ENCODE assay signal across 8 mouse cellular contexts in genomic region chr4:58722772-58723171, GRCm38 (mm10).
DNase-seq lines count a peak whose midpoint lies in the region; ATAC-seq and TF ChIP-seq lines count a peak whose summit lies in the region.
"Had no signal": no experiment of that assay in that cellular context is flagged by ENCODE, and none has a peak within 500 bp of the region (broad histone marks: within the 10 kb centered on the region; RNA-seq: fewer than 3 reads in every experiment).

No protein-coding gene starts in this region.

- H3K36me3 ChIP-seq in liver, postnatal 0 days (replicated peaks; ENCODE audit: insufficient read depth, low read length): no peaks in the 10 kb centered on the region
- H3K36me3 ChIP-seq in lung, embryonic 14.5 days (ENCODE audit: insufficient read depth): no peaks in the 10 kb centered on the region
- H3K36me3 ChIP-seq: heart, embryonic 13.5 days had no signal

- H3K4me3 ChIP-seq in liver, postnatal 0 days (ENCODE audit: low read depth, low read length): no peak overlapping the region
- H3K4me3 ChIP-seq in lung, embryonic 14.5 days (ENCODE audit: low read depth, low read length): no peak overlapping the region
- H3K4me3 ChIP-seq: heart, embryonic 13.5 days had no signal

- ATAC-seq in liver, postnatal 0 days: no peak
- peak; percentile 84 for ATAC-seq in common myeloid progenitor, adult 5-6 weeks (replicated peaks; ENCODE audit: low read depth, poor library complexity, severe bottlenecking)
- ATAC-seq in lung, embryonic 14.5 days (ENCODE audit: insufficient read depth): peak; percentile 31; the same call in 1 of the 2 replicates
- ATAC-seq in megakaryocyte-erythroid progenitor cell, adult 5-6 weeks (replicated peaks; ENCODE audit: low FRiP score, low TSS enrichment, poor library complexity, severe bottlenecking): no peak

- H3K9ac ChIP-seq in liver, postnatal 0 days (replicated peaks): no peak overlapping the region
- H3K9ac ChIP-seq in lung, embryonic 14.5 days: no peak overlapping the region
- H3K9ac ChIP-seq: heart, embryonic 13.5 days had no signal

- no peak overlapping the region for H3K4me2 ChIP-seq in liver, postnatal 0 days (ENCODE audit: low read depth, low read length)
- no peak overlapping the region for H3K4me2 ChIP-seq in lung, embryonic 14.5 days
- H3K4me2 ChIP-seq: heart, embryonic 13.5 days had no signal

- H3K27ac ChIP-seq in liver, postnatal 0 days (ENCODE audit: low read depth): no peak overlapping the region
- peak overlapping the region; percentile 6; the same call in 1 of the 2 replicates for H3K27ac ChIP-seq in lung, embryonic 14.5 days (ENCODE audit: low read depth)
- H3K27ac ChIP-seq: heart, embryonic 13.5 days had no signal

- peak; percentile 6 for DNase-seq in liver
- DNase-seq in liver, postnatal 0 days: no peak
- peak; percentile 14 to 16 for DNase-seq in gastrocnemius, adult 8-10 months (ENCODE audit: low spot score in 2 of 2)
- DNase-seq in lung, embryonic 14.5 days: peak; percentile 41
- no peak for DNase-seq in B cell, adult 2 months

- H3K27me3 ChIP-seq in liver, postnatal 0 days (ENCODE audit: insufficient read depth, low read length): no peaks in the 10 kb centered on the region
- no peaks in the 10 kb centered on the region for H3K27me3 ChIP-seq in lung, embryonic 14.5 days (ENCODE audit: insufficient read depth, low read length)
- H3K27me3 ChIP-seq: heart, embryonic 13.5 days had no signal

- 25% methylated on average over 9 of the region's 9 CpGs for WGBS in liver, postnatal 0 days (ENCODE audit: insufficient replicate concordance)
- 35% methylated on average over 9 of the region's 9 CpGs for WGBS in lung, embryonic 14.5 days

- no peaks in the 10 kb centered on the region for H3K4me1 ChIP-seq in liver, postnatal 0 days (ENCODE audit: insufficient read depth)
- H3K4me1 ChIP-seq in lung, embryonic 14.5 days (ENCODE audit: insufficient read depth): no peaks in the 10 kb centered on the region
- H3K4me1 ChIP-seq: heart, embryonic 13.5 days had no signal

- TF ChIP-seq CTCF in liver, postnatal 0 days (IDR thresholded peaks at IDR 0.05; ENCODE audit: low read depth): no peak
- no peak for TF ChIP-seq CTCF in lung, embryonic 14.5 days (IDR thresholded peaks at IDR 0.05; ENCODE audit: low read depth)

- H3K9me3 ChIP-seq in liver, postnatal 0 days (ENCODE audit: low read length): no peaks in the 10 kb centered on the region
- no peaks in the 10 kb centered on the region for H3K9me3 ChIP-seq in lung, embryonic 14.5 days (ENCODE audit: low read depth, low read length)
- H3K9me3 ChIP-seq: heart, embryonic 13.5 days had no signal

- no peak for TF ChIP-seq EP300 in liver, postnatal 0 days (IDR thresholded peaks at IDR 0.05; ENCODE audit: low read depth)

Comparison
In these comparisons a context has a peak if more than half of its experiments do, and no peak if none do; other contexts are left out.
1. DNase-seq: peak in liver (single experiment), gastrocnemius, adult 8-10 months (2 of 2) and lung, embryonic 14.5 days (single experiment); none in liver, postnatal 0 days (single experiment) and B cell, adult 2 months (0 of 2).
2. ATAC-seq: peak in common myeloid progenitor, adult 5-6 weeks (single experiment) and lung, embryonic 14.5 days (single experiment); none in liver, postnatal 0 days (single experiment) and megakaryocyte-erythroid progenitor cell, adult 5-6 weeks (single experiment).